Mouse (Mus musculus): ENCODE data around the gene Tusc2.

Tusc2 gene

DNA sequence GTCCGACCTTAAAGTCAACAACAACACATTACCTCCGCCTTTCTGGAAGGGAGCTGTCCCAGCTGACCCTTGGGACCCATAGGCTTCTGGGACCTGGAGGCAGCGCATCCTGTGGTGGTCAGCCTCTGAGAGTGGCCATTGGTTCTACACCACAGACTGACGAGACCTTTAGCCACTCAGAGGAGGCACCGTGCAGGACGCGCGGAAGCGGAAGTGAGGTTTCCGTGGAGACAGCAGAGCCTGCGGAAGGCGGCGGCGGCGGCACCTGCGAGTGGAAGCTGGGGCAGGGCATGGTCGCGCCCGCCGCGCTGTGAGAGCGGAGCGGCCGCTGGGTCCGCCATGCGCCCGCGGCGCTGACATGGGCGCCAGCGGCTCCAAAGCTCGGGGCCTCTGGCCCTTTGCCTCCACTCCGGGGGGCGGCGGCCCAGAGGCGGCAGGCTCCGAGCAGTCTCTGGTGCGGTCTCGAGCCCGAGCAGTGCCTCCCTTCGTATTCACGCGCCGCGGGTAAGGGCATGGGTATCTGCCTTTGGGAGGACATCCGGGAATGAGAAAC lies at the start of gene Tusc2:
TSS of gene Tusc2 (plus strand) at position 227 of the 553 bp plus-strand sequence.
- DNase-seq (ENCODE audit: low read depth in 1 of 2, low spot score in 2 of 2), result peak; percentile 81 to 85

GRCm38 (mm10) chr9:107514303-107514955 lies 48.6 kb upstream of the Tusc2 start:
- DNase-seq (ENCODE audit: low read depth in 1 of 2, low spot score in 2 of 2), result peak; percentile 29 to 64

DNA sequence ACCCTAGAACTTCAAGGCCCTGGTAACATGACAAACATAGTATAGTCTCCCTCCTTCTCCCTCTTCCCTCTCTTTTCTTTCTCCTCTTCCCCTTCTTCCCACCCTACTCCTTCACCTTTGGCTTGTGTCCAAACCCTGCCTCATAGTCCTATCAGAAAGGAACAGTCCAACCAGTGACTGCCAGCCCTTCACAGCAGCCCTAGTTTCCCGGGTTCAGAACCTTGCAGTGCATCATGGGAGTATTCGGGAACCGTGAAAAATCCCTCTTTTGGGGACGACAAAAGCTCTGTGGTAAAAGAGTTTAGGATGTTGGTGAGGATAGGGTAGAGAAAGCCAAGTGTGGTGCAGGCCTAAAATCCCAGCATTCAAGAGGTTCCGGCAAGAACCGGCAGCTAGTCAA lies 42.7 kb upstream of the Tusc2 start:
- DNase-seq (ENCODE audit: low read depth in 1 of 2, low spot score in 2 of 2), result no peak

DNA sequence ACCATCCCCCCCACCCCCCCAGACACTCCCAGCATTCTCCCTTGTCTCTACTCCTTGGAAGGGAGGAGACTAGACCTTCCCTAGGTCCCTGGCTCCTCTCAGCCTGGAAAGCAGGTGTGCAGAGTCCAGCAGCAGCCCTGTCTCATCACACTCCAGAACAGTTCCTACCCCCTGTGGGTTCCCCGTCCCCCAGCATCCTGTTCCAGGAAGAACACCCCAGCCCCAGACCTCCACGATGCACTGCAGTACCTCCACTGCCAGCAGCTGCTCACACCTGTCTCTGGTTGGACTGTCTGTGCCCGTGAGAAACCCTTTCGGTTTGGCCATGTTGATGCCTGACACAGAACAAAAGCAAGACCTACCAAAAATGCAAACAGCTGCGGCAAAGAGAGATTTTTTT lies 41.9 kb upstream of the Tusc2 start:
- no peak for DNase-seq (ENCODE audit: low read depth in 1 of 2, low spot score in 2 of 2)

- no peak for DNase-seq (ENCODE audit: low read depth in 1 of 2, low spot score in 2 of 2)
Measured at GRCm38 (mm10) chr9:107521711-107522399, 41.2 kb upstream of the Tusc2 start.

GRCm38 (mm10) chr9:107522400-107522711 lies 40.7 kb upstream of the Tusc2 start:
- no peak for DNase-seq (ENCODE audit: low read depth in 1 of 2, low spot score in 2 of 2)

GRCm38 (mm10) chr9:107526198-107527026 lies 36.6 kb upstream of the Tusc2 start:
- DNase-seq (ENCODE audit: low read depth in 1 of 2, low spot score in 2 of 2), result peak in 1 of 2 experiments; percentile 58

DNA sequence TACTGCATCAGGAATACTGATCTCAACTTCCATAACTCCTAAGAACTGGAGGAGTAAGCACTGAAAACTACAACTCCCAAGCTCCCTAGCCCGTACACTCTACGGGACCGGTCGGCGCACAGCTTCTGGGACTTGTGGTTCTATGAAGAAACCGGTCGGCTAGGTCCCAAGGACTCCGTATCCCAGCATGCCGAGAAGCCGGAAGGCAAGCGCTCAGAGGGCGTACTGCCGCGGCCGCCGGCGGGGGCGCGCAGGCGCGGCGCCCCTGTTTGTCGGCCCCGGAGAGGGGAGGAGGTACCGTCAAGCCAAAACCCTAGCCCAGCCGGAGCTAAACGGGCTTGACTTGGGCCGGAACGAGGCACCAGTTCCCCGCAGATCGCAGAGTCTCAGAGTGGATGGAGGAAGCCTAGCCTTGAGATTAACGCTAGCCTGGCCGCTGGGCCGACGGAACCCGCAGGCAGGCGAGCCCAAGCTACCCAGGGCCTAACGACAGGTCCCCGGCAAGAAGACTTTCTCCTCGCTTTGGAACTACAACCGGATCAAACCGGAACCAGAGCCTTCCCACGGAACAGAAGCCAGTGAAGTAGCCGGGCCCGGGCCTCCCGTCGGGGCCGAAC lies 29.2 kb upstream of the Tusc2 start, which contains the start of gene Tmem115:
TSS of gene Tmem115 (plus strand) at position 155 of the 617 bp plus-strand sequence.
- DNase-seq (ENCODE audit: low read depth in 1 of 2, low spot score in 2 of 2), result peak; percentile 74 to 76

GRCm38 (mm10) chr9:107534408-107535202 lies 28.4 kb upstream of the Tusc2 start:
- no peak for DNase-seq (ENCODE audit: low read depth in 1 of 2, low spot score in 2 of 2)

DNA sequence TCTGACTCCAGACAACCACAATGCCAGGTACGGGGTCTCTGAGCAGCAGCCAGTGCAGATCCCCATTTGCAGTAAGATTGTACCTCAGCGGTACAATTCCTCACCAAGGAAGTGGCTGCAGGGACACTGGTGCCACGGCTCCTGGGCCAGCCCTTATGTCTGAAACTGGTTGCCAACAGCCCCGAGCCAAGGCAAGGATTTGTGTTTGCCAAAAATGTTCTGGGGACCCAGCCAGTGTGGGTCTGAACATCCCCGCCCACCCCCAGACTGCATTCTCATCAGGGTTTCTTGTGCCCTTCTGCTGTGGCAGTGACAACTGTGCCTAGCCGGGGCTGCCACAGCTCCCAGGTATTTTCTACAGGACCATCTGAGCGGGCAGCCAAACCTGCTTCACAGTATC lies 24.8 kb upstream of the Tusc2 start:
- no peak for DNase-seq (ENCODE audit: low read depth in 1 of 2, low spot score in 2 of 2)

- DNase-seq (ENCODE audit: low read depth in 1 of 2, low spot score in 2 of 2), result no peak
Measured at GRCm38 (mm10) chr9:107538711-107539110, 24.3 kb upstream of the Tusc2 start.

DNA sequence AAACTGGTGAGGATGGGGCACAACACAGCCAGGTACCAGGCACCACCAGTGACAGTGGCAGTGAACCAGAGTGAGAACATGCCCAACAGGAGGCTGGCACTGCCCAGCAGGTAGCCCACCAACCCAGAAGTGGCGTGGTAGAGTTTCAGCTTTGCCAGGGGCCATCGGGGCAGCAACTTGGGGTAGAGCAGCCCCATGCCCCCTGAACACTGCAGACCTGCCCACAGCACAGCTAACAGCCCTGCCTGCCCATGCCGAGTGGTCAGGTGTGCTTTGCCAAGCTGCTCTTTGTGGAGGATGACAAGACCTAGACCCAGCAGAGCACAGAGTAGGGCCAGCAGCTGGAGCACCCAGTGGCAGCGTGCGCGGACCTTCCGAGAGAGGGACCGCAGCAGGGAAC lies 23.1 kb upstream of the Tusc2 start:
- no peak for DNase-seq (ENCODE audit: low read depth in 1 of 2, low spot score in 2 of 2)

- no peak for DNase-seq (ENCODE audit: low read depth in 1 of 2, low spot score in 2 of 2)
Measured at GRCm38 (mm10) chr9:107540420-107540819, 22.6 kb upstream of the Tusc2 start.

GRCm38 (mm10) chr9:107541005-107541404 lies 22.1 kb upstream of the Tusc2 start:
- DNase-seq (ENCODE audit: low read depth in 1 of 2, low spot score in 2 of 2), result no peak

GRCm38 (mm10) chr9:107541474-107542351 lies 21.3 kb upstream of the Tusc2 start, which contains the start of the genes Cyb561d2 and Nprl2:
Cyb561d2 (minus strand) TSS chr9:107542193.
Nprl2 (plus strand) TSS chr9:107542226.
- peak; percentile 64 to 85 for DNase-seq (ENCODE audit: low read depth in 1 of 2, low spot score in 2 of 2)

GRCm38 (mm10) chr9:107542352-107542686 lies 20.7 kb upstream of the Tusc2 start:
- DNase-seq (ENCODE audit: low read depth in 1 of 2, low spot score in 2 of 2), result no peak

DNA sequence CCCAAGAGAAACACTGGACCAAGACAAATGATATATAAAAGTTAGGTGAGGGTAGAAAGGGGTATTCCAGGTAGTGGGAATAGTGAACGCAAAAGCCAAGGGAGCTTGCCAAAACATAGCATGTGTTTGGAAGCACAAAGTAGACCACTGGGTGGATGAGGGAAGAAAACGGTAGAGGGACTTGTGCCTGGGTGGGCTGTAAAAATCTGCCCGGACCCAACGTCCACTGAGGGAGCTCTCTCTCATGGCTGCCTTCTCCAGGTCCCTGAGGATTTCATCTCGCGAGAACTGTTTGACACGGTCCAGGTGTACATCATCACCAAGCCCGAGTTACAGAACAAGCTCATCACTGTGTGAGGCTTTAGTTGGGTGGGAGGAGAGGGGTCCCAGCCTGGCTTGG lies 20.3 kb upstream of the Tusc2 start:
- DNase-seq (ENCODE audit: low read depth in 1 of 2, low spot score in 2 of 2), result no peak

DNA sequence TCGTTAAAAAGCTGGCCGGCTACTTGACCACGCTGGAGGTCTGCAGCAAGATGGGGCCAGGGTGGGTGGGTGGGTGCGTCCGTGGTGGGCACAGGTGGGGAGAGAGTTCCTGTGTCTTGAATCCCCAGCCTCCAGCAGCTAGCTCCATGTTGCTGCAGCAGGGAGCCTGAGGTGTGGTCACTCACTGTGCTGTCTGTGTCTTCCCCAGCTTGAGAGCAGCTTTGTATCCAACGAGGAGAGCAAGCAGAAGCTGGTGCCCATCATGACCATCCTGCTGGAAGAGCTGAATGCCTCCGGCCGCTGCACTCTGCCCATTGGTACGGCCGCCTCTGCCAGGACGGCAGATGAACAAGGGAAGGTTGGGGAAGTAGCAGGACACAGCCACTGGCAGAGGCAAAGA lies 19.8 kb upstream of the Tusc2 start:
- DNase-seq (ENCODE audit: low read depth in 1 of 2, low spot score in 2 of 2), result no peak

DNA sequence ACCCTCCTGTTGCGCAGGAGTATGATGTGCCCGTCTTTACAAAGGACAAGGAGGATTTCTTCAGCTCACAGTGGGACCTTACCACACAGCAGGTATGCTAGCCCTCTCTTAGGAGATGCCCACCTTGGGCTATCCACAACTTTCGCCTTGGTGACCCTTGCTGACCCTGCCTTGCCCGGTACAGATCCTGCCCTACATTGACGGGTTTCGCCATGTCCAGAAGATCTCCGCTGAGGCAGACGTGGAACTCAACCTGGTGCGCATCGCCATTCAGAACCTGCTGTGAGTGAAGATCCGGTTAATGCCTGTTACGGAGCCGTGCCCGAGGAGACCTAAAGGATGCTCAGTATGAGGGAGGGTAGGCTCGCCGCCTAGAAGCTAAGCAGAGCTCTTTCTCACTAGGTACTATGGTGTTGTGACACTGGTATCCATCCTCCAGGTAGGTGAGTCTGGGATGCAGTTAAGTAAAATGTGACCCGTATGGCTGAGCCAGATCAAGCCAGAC lies 18.8 kb upstream of the Tusc2 start:
- no peak for DNase-seq (ENCODE audit: low read depth in 1 of 2, low spot score in 2 of 2)
